Mouse (Mus musculus) urinary bladder, adult 18-20 months (tissue): ENCODE data around the gene Atp6v1b1.
"Not testable (repeated sequence)": the region's sequence is repeated elsewhere in the genome, so short reads cannot be mapped to it uniquely, and the experiment has no call there.

ENCODE experiments used
- DNase-seq, 2 experiments: peaks; one replicate each; pipeline ENCODE4 v3.0.0; 2022; ENCODE audit warnings: low spot score in 2 of 2, mixed read lengths in 2 of 2

Gene Atp6v1b1

DNA sequence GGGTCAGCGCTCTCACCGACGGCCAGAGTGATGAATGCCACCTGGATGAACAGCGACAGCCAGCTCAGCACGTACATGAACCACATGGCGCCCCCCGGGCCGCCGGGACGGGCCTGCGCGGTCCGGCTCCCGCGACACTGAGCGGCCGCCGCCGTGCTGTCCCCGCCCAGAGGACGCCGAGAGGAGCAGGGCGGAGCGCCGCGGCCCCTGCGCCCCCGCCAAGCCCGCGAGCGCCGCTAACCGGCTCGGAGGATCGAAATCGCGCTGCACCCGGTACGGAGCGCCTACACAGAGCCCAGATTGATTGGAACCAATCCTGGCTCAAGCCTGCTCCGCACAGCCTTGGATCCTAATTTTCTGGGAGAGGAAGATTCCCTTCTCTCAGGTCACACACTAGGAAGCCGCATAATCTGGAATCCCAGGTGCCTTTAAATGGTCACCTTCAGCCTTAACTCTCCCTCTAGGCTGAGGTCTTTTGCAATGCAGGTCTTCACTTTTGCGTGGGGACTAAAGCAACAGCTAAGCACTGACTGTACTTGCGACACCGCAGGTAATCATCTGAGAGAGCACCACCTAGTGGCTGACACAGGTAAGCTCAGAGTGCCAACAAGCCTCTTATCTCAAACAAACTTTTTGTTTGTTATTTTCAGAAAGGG lies 33.0 kb downstream of the Atp6v1b1 start, which contains the start of gene Tex261:
Tex261 (minus strand) TSS at position 176 of the 656 bp plus-strand sequence.
- DNase-seq: peak; percentile 81 to 86

DNA sequence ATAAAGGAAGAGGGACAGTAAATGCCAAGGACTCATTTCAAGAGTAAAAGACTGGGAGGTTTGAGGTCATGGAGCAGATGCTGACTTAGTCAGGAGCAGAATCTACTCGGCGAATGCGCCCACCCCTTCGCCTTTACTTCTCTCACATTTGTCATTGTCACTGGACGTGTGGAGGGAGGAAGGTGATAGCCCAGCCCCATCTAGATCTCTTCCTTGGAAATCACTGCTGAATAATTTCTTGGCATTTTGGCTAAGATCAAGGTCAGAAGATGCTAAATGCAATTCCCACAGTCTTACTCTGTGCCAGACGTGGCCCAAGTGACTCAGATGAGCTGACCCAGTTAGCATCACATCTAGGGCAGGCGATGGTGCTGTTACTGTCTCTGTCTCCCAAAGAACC lies 35.5 kb downstream of the Atp6v1b1 start:
- no peak for DNase-seq

- DNase-seq: peak in 1 of 2 experiments; percentile 43
Observed at GRCm38 (mm10) chr6:83779026-83779425, 36.2 kb downstream of the Atp6v1b1 start.

GRCm38 (mm10) chr6:83786426-83786825 lies 43.6 kb downstream of the Atp6v1b1 start:
- no peak for DNase-seq

DNA sequence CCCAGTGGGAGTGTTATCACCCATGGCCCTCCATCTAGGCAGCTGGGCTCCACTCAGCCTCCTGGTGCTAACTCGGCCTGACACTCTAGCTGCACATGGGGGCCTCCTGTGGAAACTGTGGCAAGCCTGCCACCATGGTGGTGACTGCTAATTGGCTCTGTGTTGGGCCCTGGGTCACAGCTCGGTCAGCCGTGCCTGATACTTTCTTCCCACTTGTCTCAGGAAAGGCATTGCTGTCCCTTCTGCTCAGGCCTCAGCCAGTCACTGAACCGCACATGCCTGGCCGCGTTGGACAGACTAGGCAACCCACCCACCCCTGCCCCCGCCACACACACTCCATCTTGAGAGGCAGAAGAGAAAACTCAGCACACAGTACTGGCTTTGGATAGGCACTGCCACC lies 45.8 kb downstream of the Atp6v1b1 start:
- DNase-seq: no peak

GRCm38 (mm10) chr6:83790533-83790932 lies 47.7 kb downstream of the Atp6v1b1 start:
- not testable (repeated sequence) for DNase-seq

DNA sequence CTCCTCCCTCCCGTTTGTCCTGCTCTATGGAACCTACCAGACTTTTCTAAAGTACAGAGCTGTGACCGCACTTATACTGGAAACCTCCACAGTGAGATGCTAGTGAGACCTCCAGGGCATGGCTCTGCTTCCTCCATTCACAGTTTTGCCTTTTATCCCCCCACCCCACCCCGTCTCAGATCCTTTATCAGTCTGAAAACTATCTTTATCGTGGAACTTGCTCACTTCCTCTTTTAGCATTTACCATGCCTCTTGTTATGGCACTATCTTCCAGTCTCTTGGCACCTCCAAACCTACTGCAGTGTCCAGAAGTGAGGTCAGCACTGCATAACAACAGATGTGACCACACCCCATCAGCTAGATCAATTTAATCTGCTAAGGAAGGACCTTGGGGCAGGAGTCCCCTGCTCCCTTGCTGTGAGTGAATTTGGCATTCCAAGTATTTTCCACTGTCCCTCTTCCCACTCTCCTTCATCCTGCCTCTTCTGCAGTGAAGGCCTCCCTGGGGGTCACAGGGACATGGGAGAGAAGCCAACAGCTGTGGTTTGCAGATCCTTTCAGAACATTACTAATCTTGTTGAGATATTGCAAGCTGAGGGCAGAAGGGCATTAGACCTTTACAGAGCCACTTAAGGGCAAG lies 48.6 kb downstream of the Atp6v1b1 start:
- DNase-seq: no peak

DNA sequence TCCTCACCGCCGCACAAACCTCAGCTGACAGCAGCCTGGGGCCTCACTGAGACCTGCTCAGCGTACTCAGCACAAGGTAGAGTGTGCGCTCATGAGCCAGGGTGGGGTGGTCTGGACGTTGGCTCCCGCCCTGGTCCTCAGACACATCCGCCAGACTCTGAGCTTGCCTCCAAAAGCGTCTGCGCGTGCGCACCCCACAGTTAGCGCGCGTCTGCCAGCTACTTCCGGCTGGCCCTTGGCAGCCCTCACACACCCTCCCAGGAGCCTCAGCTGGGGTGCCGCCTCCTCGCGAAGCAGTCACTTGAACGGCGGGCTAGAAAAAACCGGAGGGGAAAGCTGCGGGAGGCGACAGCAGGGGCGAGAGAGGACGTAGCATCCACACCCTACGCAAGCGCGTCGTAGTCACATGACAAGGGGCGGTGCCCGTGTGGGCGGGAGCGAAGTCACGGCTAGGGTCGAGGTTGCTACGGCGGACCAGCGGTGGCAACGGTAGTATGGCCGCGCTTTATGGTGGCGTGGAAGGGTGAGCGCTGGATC lies 52.0 kb downstream of the Atp6v1b1 start, which contains the start of gene Nagk:
Nagk (plus strand) TSS at position 223 of the 537 bp plus-strand sequence.
- peak; percentile 88 to 96 for DNase-seq

- DNase-seq: peak in 1 of 2 experiments; percentile 55
Observed at GRCm38 (mm10) chr6:83795492-83795900, 52.7 kb downstream of the Atp6v1b1 start.

DNA sequence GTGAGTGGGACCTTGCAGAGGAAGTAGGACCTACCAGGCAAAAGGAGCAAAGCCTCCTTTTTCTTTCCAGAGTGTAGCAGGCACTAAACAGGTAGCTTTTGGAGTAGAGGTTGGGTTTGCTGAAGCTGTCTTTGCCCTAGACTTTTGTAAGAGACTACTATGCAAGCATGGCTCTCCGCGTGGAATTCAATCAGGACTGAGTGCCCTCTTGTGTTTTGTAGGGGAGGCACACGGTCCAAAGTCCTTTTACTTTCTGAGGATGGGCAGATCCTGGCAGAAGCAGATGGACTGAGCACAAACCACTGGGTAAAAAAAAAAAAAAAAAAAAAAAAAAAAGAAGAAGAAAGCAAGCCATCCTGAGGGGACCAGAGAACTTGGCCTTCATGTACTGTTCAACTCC lies 53.9 kb downstream of the Atp6v1b1 start:
- DNase-seq: no peak

DNA sequence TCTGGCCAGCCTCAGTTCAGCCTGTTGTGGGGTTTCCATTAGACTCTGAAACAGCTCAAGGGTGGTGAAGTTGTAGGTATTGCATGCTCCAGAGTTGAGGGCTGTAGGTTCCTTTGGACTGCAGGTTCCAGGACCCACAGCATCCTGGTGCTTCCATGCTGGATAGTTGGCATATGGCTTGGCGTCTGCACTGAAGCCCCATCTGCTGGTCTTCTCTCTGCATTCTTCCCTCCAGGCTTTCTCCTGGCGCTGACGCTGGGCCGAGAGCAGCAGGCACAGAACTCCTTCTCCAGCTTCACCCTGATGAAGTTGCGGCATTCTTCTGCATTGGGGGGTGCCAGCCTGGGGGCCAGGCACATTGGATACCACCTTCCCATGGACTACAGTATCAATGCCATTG lies 59.2 kb downstream of the Atp6v1b1 start:
- DNase-seq: no peak

- no peak for DNase-seq
Observed at GRCm38 (mm10) chr6:83802846-83803245, 60.1 kb downstream of the Atp6v1b1 start.
